Mouse (Mus musculus) megakaryocyte, adult 5-6 weeks (primary cell): ENCODE measurements around the gene Mgme1. TPM values are rescaled to one million over a fixed set of nuclear protein-coding genes. Genes with fewer than 3 reads are reported as not detected.

Source experiments
- ATAC-seq: 2 replicates; pipeline ENCODE4 v1.8.0; 2016; ENCODE audit warnings: mild to moderate bottlenecking, inconsistent platforms; ENCODE audit not compliant: poor library complexity, severe bottlenecking
- total RNA-seq, 2 experiments: library from RNA; stranded (forward) in 1 of 2; stranded (reverse) in 1 of 2; fragments of 153-499, 151-499 nt in 1 of 2; fragments of 221-1000, 200-1000 nt in 1 of 2; gene quantifications; 2 replicates each; pipeline versions ENCODE4 v1.2.3 to v1.2.4; 2015 to 2017

The Mgme1 gene
- total RNA-seq, 2 experiments from 2014 or later = 6.8 to 13.2 TPM

DNA sequence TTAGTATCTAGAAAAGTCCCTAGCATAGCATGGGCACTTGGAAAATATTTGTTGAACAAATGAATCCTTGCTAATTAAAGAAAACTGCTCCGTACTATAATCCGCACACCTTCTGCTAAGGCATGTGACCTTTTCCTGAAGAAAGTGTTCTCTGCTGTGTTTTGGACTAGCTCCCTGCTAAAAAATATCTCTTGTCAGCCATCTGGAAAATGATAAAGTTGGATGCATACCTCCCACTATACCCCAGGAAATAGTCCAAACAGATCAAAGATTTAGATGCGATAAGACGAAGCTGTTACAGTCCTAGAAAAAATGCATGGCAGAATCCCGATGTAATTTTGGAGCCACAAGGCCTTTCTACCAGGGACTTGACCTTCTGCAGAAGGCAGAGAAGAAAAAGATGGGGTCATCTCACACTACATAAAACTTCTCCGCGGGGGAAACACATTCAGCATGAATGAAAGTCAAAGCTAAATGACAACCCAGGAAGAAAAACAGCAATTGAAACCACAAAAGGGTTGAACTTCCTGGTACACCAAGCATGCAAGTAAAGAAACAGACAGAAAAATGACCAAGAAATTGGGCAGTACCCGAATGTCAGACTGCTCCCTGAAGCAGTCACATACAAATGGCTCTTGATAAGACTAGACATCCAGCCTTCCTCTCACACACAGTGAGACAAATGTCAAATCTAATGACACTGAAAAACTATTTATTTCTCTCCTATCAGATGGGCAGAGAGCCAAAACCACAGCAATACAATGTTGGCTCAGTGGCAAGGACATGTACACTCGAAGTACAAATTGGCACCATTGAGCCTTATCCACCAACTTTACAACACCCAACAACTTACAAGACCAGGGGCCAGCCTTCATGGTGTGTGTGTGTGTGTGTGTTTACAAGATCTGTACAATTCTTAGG lies 29.5 kb downstream of the Mgme1 start:
- peak; percentile 26 for ATAC-seq

DNA sequence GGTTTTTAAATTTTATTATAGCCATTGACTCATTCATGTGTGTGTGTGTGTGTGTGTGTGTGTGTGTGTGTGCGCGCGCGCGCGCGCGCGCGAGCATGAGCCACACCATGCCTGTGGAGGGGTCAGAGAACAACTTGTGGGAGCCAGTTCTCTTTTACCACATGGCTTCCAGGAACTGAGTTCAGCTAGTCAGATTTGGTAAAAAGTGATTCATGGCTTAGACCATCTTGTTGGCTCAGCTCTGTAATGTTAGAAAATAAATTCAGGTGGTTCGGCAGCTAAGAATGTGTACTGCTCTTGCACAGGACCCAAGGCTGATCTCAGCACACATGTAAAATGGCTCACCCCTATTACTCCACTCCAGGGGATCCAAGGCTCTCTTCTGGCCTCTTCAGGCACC lies 30.6 kb downstream of the Mgme1 start:
- ATAC-seq = peak; percentile 22; the same call in 1 of the 2 replicates

DNA sequence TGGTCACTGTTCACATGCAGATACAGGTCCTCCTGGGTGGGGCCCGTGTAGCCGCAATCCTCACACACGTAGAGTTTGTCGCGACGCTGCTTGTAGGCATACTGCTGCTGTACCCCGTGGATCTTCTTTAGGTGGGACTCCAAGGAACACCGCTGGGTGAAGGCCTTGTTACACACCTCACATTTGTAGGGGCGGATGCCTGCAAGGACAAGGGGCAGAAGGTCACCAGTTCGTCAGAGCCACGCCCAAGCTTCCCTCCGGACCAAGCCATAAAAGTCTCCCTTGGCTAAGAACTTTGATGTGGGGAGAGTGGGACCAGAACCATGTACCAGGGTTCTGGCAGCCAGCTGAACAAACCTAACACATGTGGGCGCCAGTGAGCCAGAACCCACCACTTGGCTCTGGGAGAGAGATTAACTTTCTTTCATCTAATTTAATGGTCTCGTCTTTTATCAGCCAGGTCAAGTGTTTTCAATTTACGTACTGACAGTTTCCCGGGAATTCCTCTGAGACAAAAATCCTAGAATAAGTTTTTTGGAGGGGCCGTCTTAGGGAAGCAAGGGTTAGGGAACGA lies 35.3 kb downstream of the Mgme1 start:
- no peak for ATAC-seq

DNA sequence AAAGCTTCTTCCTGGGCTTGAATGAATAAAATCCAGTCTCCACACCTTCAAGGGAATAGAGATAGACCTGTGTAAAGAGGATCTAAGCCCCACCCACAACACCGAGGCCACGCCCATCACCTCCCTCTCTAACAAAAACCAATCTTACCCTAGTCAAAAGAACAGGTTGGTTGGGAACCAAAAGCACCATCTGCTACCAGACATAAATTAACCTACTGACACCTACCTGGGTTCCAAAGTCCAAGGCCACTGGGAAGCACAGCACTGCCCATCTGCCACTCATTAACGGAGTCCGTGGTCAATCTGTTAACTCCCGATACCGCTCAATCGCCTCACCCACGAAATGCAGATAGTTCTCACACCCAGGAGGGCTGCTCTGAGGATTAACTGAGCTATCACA lies 38.1 kb downstream of the Mgme1 start:
- no peak for ATAC-seq

DNA sequence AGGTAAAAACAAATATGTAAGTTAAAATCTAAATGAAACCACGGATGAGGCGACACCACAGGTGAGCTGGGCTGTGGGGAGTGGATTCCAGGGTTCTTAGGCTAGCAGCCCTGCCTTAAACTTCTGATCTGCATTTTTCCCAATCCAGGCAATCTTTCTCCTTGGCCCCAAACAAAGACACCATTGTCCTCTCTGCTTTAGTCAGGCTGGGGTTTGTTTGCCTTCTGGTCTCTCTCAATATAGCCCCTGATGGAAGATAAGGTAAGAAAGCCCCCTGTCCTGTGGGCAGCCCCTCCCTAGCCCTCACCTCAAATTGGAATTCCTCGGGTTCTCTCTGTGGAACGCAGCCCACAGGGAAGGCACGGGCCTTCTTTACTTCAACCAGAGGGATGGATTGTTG lies 39.8 kb downstream of the Mgme1 start:
- no peak for ATAC-seq

DNA sequence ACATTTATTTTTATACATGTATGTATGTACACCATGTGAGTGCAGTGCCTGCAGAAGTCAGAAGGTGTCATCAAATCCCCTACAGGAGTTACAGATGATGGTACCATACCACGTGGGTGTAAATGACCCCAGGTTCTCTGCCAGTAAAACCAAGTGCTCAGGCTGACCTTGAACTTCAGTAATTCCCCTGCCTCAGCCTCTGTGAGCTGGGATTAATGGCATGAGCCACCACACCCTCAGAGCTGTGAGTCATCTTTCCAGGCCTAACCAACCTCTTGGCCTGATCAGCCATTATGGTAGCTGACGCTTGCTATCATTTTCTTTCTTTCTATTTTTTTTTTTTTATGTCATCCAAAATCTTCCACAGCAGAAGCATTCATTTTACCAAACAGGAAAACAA lies 40.9 kb downstream of the Mgme1 start:
- ATAC-seq = no peak

DNA sequence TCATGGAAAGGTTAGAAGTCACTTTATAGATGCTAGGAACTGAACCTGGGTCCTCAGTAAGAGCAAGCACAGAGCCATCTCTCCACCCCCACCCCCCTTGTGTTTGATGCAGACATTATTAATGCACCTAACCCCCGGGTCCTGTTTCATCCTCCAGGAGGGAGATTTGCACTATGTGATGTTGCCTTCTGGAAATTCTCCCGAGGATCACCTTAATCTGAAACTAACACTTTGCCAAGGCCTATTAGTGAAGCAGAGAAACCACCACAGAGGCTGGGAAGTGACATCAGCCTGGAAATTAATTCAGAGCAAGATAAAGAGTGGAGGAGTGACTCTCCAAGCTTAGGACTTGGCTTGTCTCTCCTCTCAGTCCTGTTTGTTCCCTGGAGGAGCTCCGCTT lies 53.8 kb downstream of the Mgme1 start:
- ATAC-seq = no peak

DNA sequence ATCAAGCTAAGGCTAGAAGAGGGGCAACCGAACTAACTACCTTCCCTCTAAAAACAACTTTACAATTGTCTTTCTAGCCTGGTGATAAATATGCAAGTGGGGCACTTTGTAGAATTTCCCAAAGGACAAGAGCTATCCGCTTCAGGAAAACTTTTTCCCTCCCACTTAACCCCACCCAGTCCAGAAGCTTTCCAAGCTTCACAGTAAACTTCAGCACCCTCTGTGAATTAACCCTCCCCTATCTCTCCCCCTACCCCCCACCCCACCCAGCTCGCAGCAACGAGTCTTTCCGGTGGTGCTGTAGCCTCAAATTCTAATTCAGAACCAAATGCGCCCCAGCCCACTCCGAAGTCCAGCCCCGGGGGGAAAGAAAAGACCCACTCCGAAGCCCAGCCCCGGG lies 59.0 kb downstream of the Mgme1 start:
- no peak for ATAC-seq

DNA sequence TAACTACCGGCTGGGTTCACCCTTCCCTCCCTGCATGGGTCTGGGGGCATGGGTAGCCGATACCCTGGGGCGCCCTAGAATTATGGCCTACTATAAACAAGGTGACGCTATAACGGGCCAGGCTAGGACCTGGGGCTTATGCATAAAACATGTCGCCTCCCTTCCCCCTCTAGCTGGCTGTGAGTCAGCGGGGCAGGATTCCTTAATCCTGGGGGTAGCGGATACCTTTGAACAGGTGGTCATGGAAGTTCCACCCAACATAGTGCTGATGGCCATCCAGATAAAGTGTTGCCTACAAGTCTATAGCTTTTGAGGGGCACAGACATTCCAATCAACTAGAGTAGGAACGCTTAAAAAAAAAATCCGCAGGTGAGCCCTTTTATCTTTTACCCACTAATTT lies 59.5 kb downstream of the Mgme1 start:
- no peak for ATAC-seq

DNA sequence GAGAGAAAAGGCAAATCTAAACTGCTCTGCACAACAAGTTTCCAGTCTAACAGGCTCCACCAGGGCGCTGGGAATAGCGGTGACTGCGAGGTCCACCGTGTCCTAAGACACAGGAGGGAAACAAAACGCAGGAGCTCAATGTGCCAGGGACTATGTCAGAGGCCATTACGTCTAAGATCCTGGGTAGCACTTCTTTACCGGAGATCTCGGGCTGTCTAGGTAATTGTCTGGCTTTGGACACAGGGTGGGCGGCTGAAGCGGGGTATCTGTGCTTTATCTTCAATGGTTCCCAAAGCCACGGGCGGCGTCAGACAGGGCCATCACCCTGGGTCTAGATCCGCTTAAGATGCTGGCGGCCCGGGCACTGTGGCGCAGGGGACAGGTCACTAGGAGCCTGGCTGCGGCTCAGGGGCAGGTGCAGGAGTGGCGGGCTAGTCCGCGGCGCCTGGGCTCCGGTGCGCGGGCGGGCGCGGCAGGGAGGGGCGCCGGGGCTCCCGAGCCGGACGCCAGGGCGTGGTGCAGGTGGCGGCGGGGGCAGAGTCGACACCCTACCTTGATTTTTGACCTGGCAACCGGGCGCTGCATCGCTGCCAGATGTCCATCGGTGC lies 60.0 kb downstream of the Mgme1 start:
- 0 out of 2 replicates have a peak, but pooled peaks have one; percentile 14 for ATAC-seq

Other genes with a start within 250 kb of the Mgme1 start
- not detected in 2 replicates for gene Banf2, start 237.6 kb upstream of the Mgme1 start, total RNA-seq (2015)
- gene Banf2, start 237.6 kb upstream of the Mgme1 start, total RNA-seq (2017) = not detected in 2 replicates
- 145 and 164 TPM in 2 replicates for gene Snx5, start 243 bp downstream of the Mgme1 start, total RNA-seq (2015)
- gene Snx5, start 243 bp downstream of the Mgme1 start, total RNA-seq (2017) = 178 and 195 TPM in 2 replicates
- gene Ovol2, start 61.5 kb downstream of the Mgme1 start, total RNA-seq (2015) = not detected in 2 replicates
- gene Ovol2, start 61.5 kb downstream of the Mgme1 start, total RNA-seq (2017) = not detected in 2 replicates
- gene Kat14, start 98.3 kb downstream of the Mgme1 start, total RNA-seq (2015) = 36.6 and 44.1 TPM in 2 replicates
- gene Kat14, start 98.3 kb downstream of the Mgme1 start, total RNA-seq (2017) = 22.0 and 24.2 TPM in 2 replicates
- not detected in 2 replicates for gene Pet117, start 98.3 kb downstream of the Mgme1 start, total RNA-seq (2015)
- gene Pet117, start 98.3 kb downstream of the Mgme1 start, total RNA-seq (2017) = not detected in 2 replicates